Comparison of ENCODE assay signal across 8 mouse cellular contexts in the genomic region with DNA sequence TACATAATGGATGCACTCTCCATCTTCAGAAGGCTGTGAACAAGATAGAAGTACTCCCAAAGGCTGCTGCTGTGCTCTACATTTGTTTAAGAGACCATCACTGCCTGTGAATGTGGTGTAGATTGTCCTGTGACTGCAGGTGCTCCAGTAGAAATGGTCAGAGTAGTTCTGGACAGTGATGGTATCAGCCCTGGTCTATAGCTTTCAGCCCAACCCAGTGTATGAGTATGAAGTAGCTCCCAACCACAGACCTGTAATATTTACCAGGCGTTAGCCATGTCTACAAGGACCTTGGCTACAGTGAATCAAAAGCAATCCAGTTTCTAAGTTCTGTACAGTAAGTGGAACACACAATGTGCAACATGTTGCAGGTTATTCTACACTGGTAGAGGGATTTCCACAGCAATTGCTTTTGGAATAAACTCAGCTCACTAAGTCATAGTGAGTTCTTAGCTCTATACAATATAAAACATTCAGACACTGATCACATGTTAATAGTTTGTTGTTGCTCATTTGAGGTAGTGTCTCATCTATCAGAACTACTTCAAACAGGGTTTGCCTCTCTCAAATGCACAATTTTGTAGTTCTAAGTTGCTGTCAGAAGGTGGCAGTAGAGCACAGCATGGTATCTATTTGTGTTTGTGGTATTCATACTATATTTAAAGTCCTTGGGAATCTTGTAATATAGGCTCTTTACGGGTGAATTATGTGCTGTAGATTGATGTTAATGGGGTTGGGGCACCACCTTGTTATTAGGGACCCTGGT.
A peak's percentile ranks its signal among the peaks of the same experiment; 100 is the strongest.
DNase-seq lines count a peak whose midpoint lies in the region; ATAC-seq and TF ChIP-seq lines count a peak whose summit lies in the region.

No protein-coding gene starts in this region.

- TF ChIP-seq POLR2A in thymus, adult 2 months (IDR thresholded peaks at IDR 0.05; ENCODE audit: control insufficient read depth, extremely low read depth, insufficient read depth, low read length, poor library complexity): no peak

- DNase-seq in heart, adult 8-10 months (ENCODE audit: low spot score): peak; percentile 22
- DNase-seq in heart, embryonic 10.5 days (ENCODE audit: low spot score): no peak
- DNase-seq in thymus, adult 2 months: peak; percentile 24
- DNase-seq in thymus, postnatal 36 days: no peak
- peak; percentile 66 for DNase-seq in forebrain, embryonic 14.5 days (ENCODE audit: low spot score)
- no peak for DNase-seq in right cerebral cortex, postnatal 36 days (ENCODE audit: low spot score in 2 of 2)
- DNase-seq in gastrocnemius, postnatal 14 days: no peak

- H3K4me3 ChIP-seq in heart, embryonic 10.5 days: no peak overlapping the region
- H3K4me3 ChIP-seq in thymus, adult 2 months (ENCODE audit: control insufficient read depth, insufficient read depth, low read length): no peak overlapping the region
- H3K4me3 ChIP-seq in forebrain, embryonic 14.5 days (ENCODE audit: low read depth, low read length): no peak overlapping the region

- H3K9me3 ChIP-seq in heart, embryonic 10.5 days: no peaks in the 10 kb centered on the region
- no peaks in the 10 kb centered on the region for H3K9me3 ChIP-seq in forebrain, embryonic 14.5 days (replicated peaks; ENCODE audit: control insufficient read depth, low read length)

- no peaks in the 10 kb centered on the region for H3K27me3 ChIP-seq in heart, embryonic 10.5 days (ENCODE audit: insufficient read depth, poor library complexity, severe bottlenecking)
- no peaks in the 10 kb centered on the region for H3K27me3 ChIP-seq in thymus, adult 2 months (ENCODE audit: control insufficient read depth, insufficient read depth, low read length)
- no peaks in the 10 kb centered on the region for H3K27me3 ChIP-seq in forebrain, embryonic 14.5 days (replicated peaks; ENCODE audit: control insufficient read depth, insufficient read depth, low read length)

- H3K4me1 ChIP-seq in heart, embryonic 10.5 days: no peaks in the 10 kb centered on the region; the same call in 1 of the 2 replicates
- no peaks in the 10 kb centered on the region for H3K4me1 ChIP-seq in thymus, adult 2 months (replicated peaks; ENCODE audit: control insufficient read depth, insufficient read depth, low read length)
- H3K4me1 ChIP-seq in forebrain, embryonic 14.5 days (ENCODE audit: control insufficient read depth, insufficient read depth, low read length): no peaks in the 10 kb centered on the region

- intact Hi-C loops in gastrocnemius, postnatal 14 days (cut with DNase I; ENCODE audit: low total_unique reads): loop anchor here (5.0 kb wide), 1 partner anchor 98 kb away; no protein-coding TSS in a partner anchor

- 0 out of 2 replicates have a peak, but pooled peaks have one; percentile 21 for ATAC-seq in forebrain, embryonic 14.5 days
- ATAC-seq in megakaryocyte-erythroid progenitor cell, adult 5-6 weeks (replicated peaks; ENCODE audit: low FRiP score, low TSS enrichment, poor library complexity, severe bottlenecking): peak; percentile 63; the same call in 1 of the 2 replicates

- peaks cover 8% of the 10 kb centered on the region; the same call in 1 of the 2 replicates for H3K36me3 ChIP-seq in heart, embryonic 10.5 days
- peaks cover 12% of the 10 kb centered on the region for H3K36me3 ChIP-seq in thymus, adult 2 months (ENCODE audit: control insufficient read depth, insufficient read depth, low read length)
- peaks cover 39% of the 10 kb centered on the region for H3K36me3 ChIP-seq in forebrain, embryonic 14.5 days (ENCODE audit: control insufficient read depth, insufficient read depth, low read length)

- 57% methylated on average over 2 of the region's 2 CpGs for WGBS in heart, embryonic 10.5 days
- 76% methylated on average over 2 of the region's 2 CpGs for WGBS in thymus, adult 2 months
- 64% methylated on average over 2 of the region's 2 CpGs for WGBS in forebrain, embryonic 14.5 days

- H3K9ac ChIP-seq in forebrain, embryonic 14.5 days (ENCODE audit: low read length): no peak overlapping the region

- no peak overlapping the region for H3K4me2 ChIP-seq in forebrain, embryonic 14.5 days (ENCODE audit: low read length)

- H3K27ac ChIP-seq in heart, embryonic 10.5 days: no peak overlapping the region
- no peak overlapping the region for H3K27ac ChIP-seq in thymus, adult 2 months (ENCODE audit: control insufficient read depth, insufficient read depth, low read length)
- no peak overlapping the region for H3K27ac ChIP-seq in forebrain, embryonic 14.5 days (ENCODE audit: low read depth, low read length)

- no peak for TF ChIP-seq CTCF in thymus, adult 2 months (IDR thresholded peaks at IDR 0.05; ENCODE audit: borderline replicate concordance, control insufficient read depth, extremely low read depth, insufficient read depth, low read length, poor library complexity)

Comparison
In these comparisons a context has a peak if more than half of its experiments do, and no peak if none do; other contexts are left out.
1. DNase-seq: peak in heart, adult 8-10 months (single experiment), thymus, adult 2 months (single experiment) and forebrain, embryonic 14.5 days (single experiment); none in heart, embryonic 10.5 days (single experiment), thymus, postnatal 36 days (0 of 2), right cerebral cortex, postnatal 36 days (0 of 2) and gastrocnemius, postnatal 14 days (single experiment).